Mouse (Mus musculus): ENCODE measurements at regions not wholly inside any gene's neighbourhood (a gene's known extent, or its start where the extent isn't known, plus 50 kb on each side); places are given as distances from the start of the nearest gene placed in this dataset.

GRCm38 (mm10) chr3:141051685-141052084 lies 160.5 kb downstream of the Pdha2 start:
- Histone ChIP-seq H3K4me1 (ENCODE audit: control insufficient read depth in 1 of 2, insufficient read depth in 2 of 2) (no peaks in the 10 kb centered on the region), H3K36me3 (replicated peaks in 1 of 2; ENCODE audit: control insufficient read depth in 1 of 2, insufficient read depth in 1 of 2, low read length in 1 of 2) (no peaks in the 10 kb centered on the region), H3K4me3 (replicated peaks in 1 of 3; ENCODE audit: low read depth in 2 of 3, low read length in 2 of 3, poor library complexity in 1 of 3) (no peak overlapping the region), H3K79me2 (replicated peaks; ENCODE audit: control insufficient read depth, extremely low read depth, insufficient read depth, poor library complexity, severe bottlenecking) (no peaks in the 10 kb centered on the region), H3K9me3 (replicated peaks; ENCODE audit: low read length) (no peaks in the 10 kb centered on the region), H3K27ac (ENCODE audit: insufficient read depth, low read depth) (no peak overlapping the region), H3K27me3 (replicated peaks) (no peaks in the 10 kb centered on the region), H3K9ac (ENCODE audit: insufficient read depth, low read depth) (no peak overlapping the region), H3K4me2 (ENCODE audit: insufficient read depth, low read depth, poor library complexity, severe bottlenecking) (no peak overlapping the region)
- in situ Hi-C loops (cut with MboI; ENCODE audit: low pct_ligation_motif_present, low pct_unique_long_range_greater_than_20kb, low sequenced_read_pairs) = no loop called here
- TF ChIP-seq CHD1 (IDR thresholded peaks at IDR 0.05; ENCODE audit: low read depth, low read length) (0 out of 2 replicates have a peak, but pooled peaks have one; percentile 71), ZNF384 (IDR thresholded peaks at IDR 0.05; ENCODE audit: low read depth, low read length) (no peak)
- DNase-seq (ENCODE audit: extremely low read depth) = no peak
- dilution Hi-C loops (cut with MboI; ENCODE audit: extremely low pct_ligation_motif_present, extremely low pct_unique_long_range_greater_than_20kb, low sequenced_read_pairs) = no loop called here

GRCm38 (mm10) chr3:141014262-141014547 lies 197.9 kb downstream of the Pdha2 start:
- H3K27me3 ChIP-seq (replicated peaks) = no peaks in the 10 kb centered on the region
- no peak overlapping the region for H3K9ac ChIP-seq (ENCODE audit: insufficient read depth, low read depth)
- no peak for TF ChIP-seq NELFE (IDR thresholded peaks at IDR 0.05; ENCODE audit: low read depth, low read length)
- no peak for TF ChIP-seq USF2 (conservative IDR thresholded peaks at IDR 0.05; ENCODE audit: low read depth, low read length)
- no peak for TF ChIP-seq TBP (conservative IDR thresholded peaks at IDR 0.05; ENCODE audit: low read depth, low read length)
- no peak for TF ChIP-seq MAX (IDR thresholded peaks at IDR 0.05; ENCODE audit: low read length)
- no peak for TF ChIP-seq SMC3 (IDR thresholded peaks at IDR 0.05; ENCODE audit: low read depth, low read length)
- TF ChIP-seq KAT2A (IDR thresholded peaks at IDR 0.05; ENCODE audit: insufficient replicate concordance, low read length) = no peak
- no peak for TF ChIP-seq POLR2AphosphoS2 (IDR thresholded peaks at IDR 0.05; ENCODE audit: low read depth, low read length)
- peak; percentile 93 for TF ChIP-seq ZNF384 (IDR thresholded peaks at IDR 0.05; ENCODE audit: low read depth, low read length)
- 0 out of 2 replicates have a peak, but pooled peaks have one; percentile 2 for TF ChIP-seq MEF2A (IDR thresholded peaks at IDR 0.05; ENCODE audit: borderline replicate concordance, low read depth, low read length)
- no peak overlapping the region for H3K27ac ChIP-seq (ENCODE audit: insufficient read depth, low read depth)
- H3K4me2 ChIP-seq (ENCODE audit: insufficient read depth, low read depth, poor library complexity, severe bottlenecking) = peak overlapping the region; percentile 84
- no peaks in the 10 kb centered on the region for H3K79me2 ChIP-seq (replicated peaks; ENCODE audit: control insufficient read depth, extremely low read depth, insufficient read depth, poor library complexity, severe bottlenecking)
- no peak for DNase-seq (ENCODE audit: extremely low read depth)
- dilution Hi-C loops (cut with MboI; ENCODE audit: extremely low pct_ligation_motif_present, extremely low pct_unique_long_range_greater_than_20kb, low sequenced_read_pairs) = no loop called here
- peaks cover 2% of the 10 kb centered on the region for H3K9me3 ChIP-seq (replicated peaks; ENCODE audit: low read length)
- no peaks in the 10 kb centered on the region for H3K36me3 ChIP-seq (replicated peaks in 1 of 2; ENCODE audit: control insufficient read depth in 1 of 2, insufficient read depth in 1 of 2, low read length in 1 of 2)
- H3K4me1 ChIP-seq (ENCODE audit: control insufficient read depth in 1 of 2, insufficient read depth in 2 of 2) = peaks cover 0 to 30% of the 10 kb centered on the region in 2 experiments; a peak in 2 of 4 replicates
- peak overlapping the region in 2 of 3 experiments; percentile 5 to 28 for H3K4me3 ChIP-seq (replicated peaks in 1 of 3; ENCODE audit: low read depth in 2 of 3, low read length in 2 of 3, poor library complexity in 1 of 3)
- in situ Hi-C loops (cut with MboI; ENCODE audit: low pct_ligation_motif_present, low pct_unique_long_range_greater_than_20kb, low sequenced_read_pairs) = no loop called here

DNA sequence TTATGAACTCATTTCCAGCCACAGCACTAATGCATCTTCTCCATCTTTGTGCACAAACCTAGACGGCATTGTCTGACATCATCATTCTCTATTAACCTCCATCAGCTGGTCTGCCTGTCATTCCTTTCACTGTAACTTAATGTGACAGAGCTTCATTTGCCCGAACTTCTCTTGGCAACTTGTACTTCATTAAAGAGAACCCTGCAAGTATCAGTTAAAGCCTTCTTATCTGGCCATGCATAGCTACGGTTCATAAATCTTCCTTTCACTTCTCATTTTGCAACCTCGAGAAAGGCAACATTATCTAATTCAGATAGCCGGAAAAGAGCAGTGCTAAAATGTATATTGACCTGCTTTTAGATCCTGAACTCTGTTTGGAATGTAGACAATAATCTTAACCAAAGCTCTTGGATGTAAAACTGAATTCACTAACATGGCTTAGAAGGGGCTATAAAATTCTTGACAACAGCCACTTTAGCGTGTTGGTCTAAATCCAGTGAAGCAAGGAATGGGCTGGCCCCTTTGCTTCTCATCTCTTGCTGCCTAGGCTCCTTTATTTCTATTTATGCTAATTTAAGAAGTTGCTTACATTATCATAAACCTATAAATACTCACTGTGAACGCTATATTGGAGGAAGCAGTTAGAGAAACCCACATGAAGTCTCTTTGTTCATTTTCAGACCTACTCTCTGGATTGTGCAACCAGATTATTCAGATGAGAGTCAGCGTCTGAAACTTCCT lies 198.5 kb downstream of the Pdha2 start:
- peaks cover 0 to 35% of the 10 kb centered on the region in 2 experiments; a peak in 2 of 4 replicates for H3K4me1 ChIP-seq (ENCODE audit: control insufficient read depth in 1 of 2, insufficient read depth in 2 of 2)
- H3K4me2 ChIP-seq (ENCODE audit: insufficient read depth, low read depth, poor library complexity, severe bottlenecking) = peak overlapping the region; percentile 84
- H3K4me3 ChIP-seq (replicated peaks in 1 of 3; ENCODE audit: low read depth in 2 of 3, low read length in 2 of 3, poor library complexity in 1 of 3) = peak overlapping the region; percentile 5 to 28 (median 9)
- in situ Hi-C loops (cut with MboI; ENCODE audit: low pct_ligation_motif_present, low pct_unique_long_range_greater_than_20kb, low sequenced_read_pairs) = no loop called here
- H3K9me3 ChIP-seq (replicated peaks; ENCODE audit: low read length) = peaks cover 2% of the 10 kb centered on the region
- H3K79me2 ChIP-seq (replicated peaks; ENCODE audit: control insufficient read depth, extremely low read depth, insufficient read depth, poor library complexity, severe bottlenecking) = no peaks in the 10 kb centered on the region
- no peaks in the 10 kb centered on the region for H3K27me3 ChIP-seq (replicated peaks)
- H3K27ac ChIP-seq (ENCODE audit: insufficient read depth, low read depth) = peak overlapping the region; percentile 74
- dilution Hi-C loops (cut with MboI; ENCODE audit: extremely low pct_ligation_motif_present, extremely low pct_unique_long_range_greater_than_20kb, low sequenced_read_pairs) = no loop called here
- H3K36me3 ChIP-seq (replicated peaks in 1 of 2; ENCODE audit: control insufficient read depth in 1 of 2, insufficient read depth in 1 of 2, low read length in 1 of 2) = no peaks in the 10 kb centered on the region
- peak; percentile 47; the same call in 1 of the 2 replicates for TF ChIP-seq JUND (conservative IDR thresholded peaks at IDR 0.05; ENCODE audit: low read depth, low read length)
- peak; percentile 79 for TF ChIP-seq IRF4 (IDR thresholded peaks at IDR 0.05; ENCODE audit: low read depth, low read length)
- TF ChIP-seq ELF1 (IDR thresholded peaks at IDR 0.05; ENCODE audit: low read depth, low read length) = 0 out of 2 replicates have a peak, but pooled peaks have one; percentile 11
- peak; percentile 57 for TF ChIP-seq ETS1 (conservative IDR thresholded peaks at IDR 0.05; ENCODE audit: low read depth, low read length)
- 0 out of 2 replicates have a peak, but pooled peaks have one; percentile 49 for TF ChIP-seq SIN3A (IDR thresholded peaks at IDR 0.05; ENCODE audit: low read length)
- peak; percentile 84 for TF ChIP-seq EP300 (IDR thresholded peaks at IDR 0.05; ENCODE audit: low read length)
- TF ChIP-seq MAFK (IDR thresholded peaks at IDR 0.05; ENCODE audit: insufficient replicate concordance, low read length) = no peak
- no peak for TF ChIP-seq PAX5 (IDR thresholded peaks at IDR 0.05; ENCODE audit: low read length)
- TF ChIP-seq RCOR1 (conservative IDR thresholded peaks at IDR 0.05; ENCODE audit: low read depth, low read length) = 0 out of 2 replicates have a peak, but pooled peaks have one; percentile 27
- DNase-seq (ENCODE audit: extremely low read depth) = peak; percentile 70
- H3K9ac ChIP-seq (ENCODE audit: insufficient read depth, low read depth) = peak overlapping the region; percentile 41

Measured in CH12.LX (cell line).